Mouse (Mus musculus): ENCODE data around the gene Cdkn2b.

DNA sequence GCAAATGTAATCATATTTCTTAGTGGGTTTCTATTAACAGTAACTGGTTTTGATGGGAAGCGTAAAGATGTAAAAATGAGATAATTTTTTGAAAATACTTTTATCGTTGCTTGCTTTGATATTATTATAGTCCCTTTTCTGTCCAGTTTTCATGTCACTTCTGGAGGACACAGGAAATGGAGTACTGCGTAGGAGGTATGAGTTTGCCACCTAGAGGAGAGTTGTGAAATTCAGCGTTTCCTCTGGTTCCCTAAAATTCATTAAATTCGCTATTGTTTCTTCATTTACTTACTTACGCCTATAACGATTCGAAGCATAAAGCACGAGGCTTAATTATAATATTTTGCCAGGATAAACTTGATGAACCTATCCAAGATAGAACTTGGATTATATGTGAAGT lies 43.1 kb upstream of the Cdkn2b start:
- no peak for TF ChIP-seq ELF1 (IDR thresholded peaks at IDR 0.05; ENCODE audit: low read depth, low read length)
- no peak for TF ChIP-seq ZNF384 (IDR thresholded peaks at IDR 0.05; ENCODE audit: low read depth, low read length)
- TF ChIP-seq POLR2AphosphoS2 (IDR thresholded peaks at IDR 0.05; ENCODE audit: low read length): no peak
- 0 out of 4 replicates have a peak, but pooled peaks of 1 of the 2 experiments have one; percentile 15 for TF ChIP-seq EP300 (IDR thresholded peaks at IDR 0.05; ENCODE audit: low read depth in 1 of 2, low read length in 2 of 2)
- TF ChIP-seq RAD21 (IDR thresholded peaks at IDR 0.05; ENCODE audit: low read depth, low read length): peak; percentile 63
- TF ChIP-seq E2F4 (IDR thresholded peaks at IDR 0.05; ENCODE audit: borderline replicate concordance, low read depth, low read length): no peak
- no peak for TF ChIP-seq POLR2A (IDR thresholded peaks at IDR 0.05; ENCODE audit: control insufficient read depth in 1 of 2, insufficient read depth in 1 of 2, low read depth in 1 of 2, low read length in 2 of 2, poor library complexity in 1 of 2)
- TF ChIP-seq USF2 (IDR thresholded peaks at IDR 0.05; ENCODE audit: borderline replicate concordance in 1 of 2, insufficient read depth in 1 of 2, low read depth in 1 of 2, low read length in 2 of 2): no peak
- no peak for TF ChIP-seq MAX (IDR thresholded peaks at IDR 0.05; ENCODE audit: low read length)
- TF ChIP-seq ETS1 (IDR thresholded peaks at IDR 0.05; ENCODE audit: low read depth, low read length): no peak

All from MEL (cell line).